Mouse (Mus musculus) heart, adult 2 months (tissue): ENCODE data around the gene Spata21.

ENCODE experiments used
- CTCF ChIP-seq: fragments of 200-600 bp; IDR thresholded peaks from 2 replicates; pipeline ENCODE4 v1.8.1; 2022; ENCODE audit warnings: antibody characterized with exemption, mild to moderate bottlenecking, moderate library complexity
- EP300 ChIP-seq: fragments of 200-500 bp; IDR thresholded peaks from 2 replicates; pipeline ENCODE4 v1.6.1; 2011; ENCODE audit warnings: low read depth, low read length, control low read depth; ENCODE audit not compliant: insufficient read depth
- POLR2A ChIP-seq: fragments of 200-500 bp; IDR thresholded peaks from 2 replicates; pipeline ENCODE4 v1.6.1; 2011; ENCODE audit warnings: mild to moderate bottlenecking, low read depth, low read length, control low read depth; ENCODE audit not compliant: insufficient read depth

DNA sequence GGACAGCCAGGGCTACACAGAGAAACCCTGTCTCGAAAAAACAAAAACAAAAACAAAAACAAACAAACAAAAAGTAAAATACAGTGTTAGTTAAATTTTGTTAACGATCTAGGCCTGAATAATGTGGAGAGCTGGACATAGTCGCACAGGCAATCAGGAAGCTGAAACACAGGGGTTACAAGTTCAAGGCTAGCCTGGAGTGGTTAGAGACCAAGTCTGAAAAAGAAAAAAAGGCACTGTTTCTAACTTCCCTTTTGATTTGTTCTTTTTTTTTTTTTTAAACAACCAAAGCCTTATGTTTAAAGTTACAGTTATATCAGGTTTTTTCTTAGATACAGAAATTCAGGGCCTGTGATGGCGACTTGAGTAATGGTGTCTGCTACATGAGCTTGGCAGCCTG is 72.1 kb downstream of the Spata21 start:
- no peak for TF ChIP-seq CTCF
- no peak for TF ChIP-seq POLR2A
- no peak for TF ChIP-seq EP300
